Mouse (Mus musculus): ENCODE data around the gene Rorb. TPM values are rescaled to one million over a fixed set of nuclear protein-coding genes. Genes with fewer than 3 reads are reported as not detected.

Rorb gene
- total and polyA plus RNA-seq, 3 experiments = not detected

DNA sequence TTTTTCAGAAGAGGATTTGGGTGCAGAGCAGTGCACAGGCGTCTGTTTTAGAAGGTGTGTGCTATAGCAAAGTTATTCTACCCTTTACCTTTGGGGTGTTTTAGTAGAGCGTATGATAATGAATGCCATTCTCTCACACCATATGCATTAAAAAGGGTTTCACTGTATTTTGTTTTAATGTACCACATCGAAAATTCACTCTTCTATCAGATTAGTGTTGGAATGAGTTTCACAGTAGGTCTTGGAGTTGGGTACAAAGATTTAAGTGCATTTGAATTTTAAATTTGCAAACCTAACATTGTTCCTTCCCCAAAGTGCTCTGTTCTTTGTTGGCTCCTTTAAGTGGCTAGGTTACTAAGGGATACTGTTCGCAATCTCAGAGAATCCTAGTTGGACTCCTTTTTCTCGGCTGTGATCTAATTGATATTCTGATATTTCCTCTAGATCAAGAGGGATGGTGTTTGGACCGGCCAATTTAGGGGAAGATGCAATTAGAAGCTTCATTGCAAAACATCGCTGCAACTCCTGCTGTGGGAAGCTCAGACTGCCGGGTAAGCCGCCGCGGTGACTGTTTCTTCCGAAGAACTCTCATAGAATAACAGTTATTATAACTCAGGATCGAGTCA is 222.4 kb downstream of the Rorb start:
- no peak for DNase-seq (ENCODE audit: extremely low read depth)
- Histone ChIP-seq H3K9ac (ENCODE audit: insufficient read depth, low read depth) (no peak overlapping the region), H3K4me2 (ENCODE audit: insufficient read depth, low read depth, poor library complexity, severe bottlenecking) (no peak overlapping the region), H3K4me1 (ENCODE audit: control insufficient read depth in 1 of 2, insufficient read depth in 2 of 2) (no peaks in the 10 kb centered on the region), H3K4me3 (replicated peaks in 1 of 3; ENCODE audit: low read depth in 2 of 3, low read length in 2 of 3, poor library complexity in 1 of 3) (no peak overlapping the region), H3K27ac (ENCODE audit: insufficient read depth, low read depth) (no peak overlapping the region), H3K9me3 (replicated peaks; ENCODE audit: low read length) (no peaks in the 10 kb centered on the region), H3K79me2 (replicated peaks; ENCODE audit: control insufficient read depth, extremely low read depth, insufficient read depth, poor library complexity, severe bottlenecking) (no peaks in the 10 kb centered on the region), H3K36me3 (replicated peaks in 1 of 2; ENCODE audit: control insufficient read depth in 1 of 2, insufficient read depth in 1 of 2, low read length in 1 of 2) (no peaks in the 10 kb centered on the region), H3K27me3 (replicated peaks) (no peaks in the 10 kb centered on the region)
- dilution Hi-C loops (cut with MboI; ENCODE audit: extremely low pct_ligation_motif_present, extremely low pct_unique_long_range_greater_than_20kb, low sequenced_read_pairs) = no loop called here
- TF ChIP-seq E2F4 (IDR thresholded peaks at IDR 0.05; ENCODE audit: insufficient replicate concordance, low read depth, low read length) (no peak), ZC3H11A (IDR thresholded peaks at IDR 0.05; ENCODE audit: low read depth, low read length) (no peak), MXI1 (IDR thresholded peaks at IDR 0.05; ENCODE audit: low read depth, low read length) (no peak), RAD21 (IDR thresholded peaks at IDR 0.05; ENCODE audit: low read depth, low read length) (no peak), NRF1 (IDR thresholded peaks at IDR 0.05; ENCODE audit: low read depth, low read length) (no peak), RCOR1 (conservative IDR thresholded peaks at IDR 0.05; ENCODE audit: low read depth, low read length) (no peak), CHD2 (IDR thresholded peaks at IDR 0.05; ENCODE audit: low read length) (no peak), POLR2A (IDR thresholded peaks at IDR 0.05; ENCODE audit: low read depth, low read length) (no peak), KAT2A (IDR thresholded peaks at IDR 0.05; ENCODE audit: insufficient replicate concordance, low read length) (no peak), JUN (IDR thresholded peaks at IDR 0.05; ENCODE audit: insufficient read depth, low read depth, low read length) (no peak)
- in situ Hi-C loops (cut with MboI; ENCODE audit: low pct_ligation_motif_present, low pct_unique_long_range_greater_than_20kb, low sequenced_read_pairs) = no loop called here

DNA sequence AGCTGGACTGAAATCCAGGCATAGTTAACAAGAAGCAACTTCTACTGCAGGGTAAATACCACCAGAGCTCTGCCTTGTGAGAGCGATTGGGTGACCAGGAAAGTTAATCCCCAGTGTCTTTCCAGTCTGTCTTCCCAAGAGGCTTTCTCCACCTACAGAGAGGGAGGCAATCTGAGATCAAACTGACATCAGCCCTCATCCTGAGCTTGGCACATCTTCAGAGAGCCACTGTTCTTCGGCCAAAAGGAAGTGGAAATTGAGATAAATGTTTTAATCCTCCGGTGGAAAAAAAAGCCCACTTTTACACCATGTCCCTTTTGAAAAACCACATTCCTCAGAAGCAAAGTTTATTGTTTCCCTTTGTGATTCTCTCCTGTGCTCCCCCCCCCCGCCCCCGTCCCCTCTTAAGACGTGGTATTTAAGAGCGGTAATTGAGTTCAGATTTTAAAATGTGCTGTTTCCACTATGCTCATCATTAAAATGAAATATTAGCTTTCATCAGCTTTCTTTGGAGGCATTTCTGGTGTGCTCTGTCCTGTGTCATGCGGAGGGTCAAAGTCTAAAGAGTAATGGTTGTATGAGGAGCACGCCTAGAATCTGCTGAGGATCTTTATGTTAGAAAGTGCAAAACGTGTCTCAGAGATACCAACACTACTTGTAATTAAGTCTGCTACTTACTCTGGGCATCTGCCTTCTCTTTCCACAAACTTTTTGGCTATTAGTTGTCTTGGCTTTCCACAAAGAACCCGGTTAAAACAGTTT is 223.2 kb downstream of the Rorb start:
- no peak for TF ChIP-seq HCFC1 (IDR thresholded peaks at IDR 0.05; ENCODE audit: low read depth, low read length)
- TF ChIP-seq MAZ (IDR thresholded peaks at IDR 0.05; ENCODE audit: low read depth, low read length) = no peak
- TF ChIP-seq USF1 (IDR thresholded peaks at IDR 0.05; ENCODE audit: low read depth, low read length) = no peak
- TF ChIP-seq MXI1 (IDR thresholded peaks at IDR 0.05; ENCODE audit: low read depth, low read length) = no peak
- TF ChIP-seq SMC3 (IDR thresholded peaks at IDR 0.05; ENCODE audit: low read depth, low read length) = no peak
- no peak for TF ChIP-seq JUND (conservative IDR thresholded peaks at IDR 0.05; ENCODE audit: low read depth, low read length)
- TF ChIP-seq USF2 (conservative IDR thresholded peaks at IDR 0.05; ENCODE audit: low read depth, low read length) = no peak
- no peak for TF ChIP-seq MYC (IDR thresholded peaks at IDR 0.05; ENCODE audit: low read depth, low read length)
- TF ChIP-seq POLR2A (IDR thresholded peaks at IDR 0.05; ENCODE audit: low read depth, low read length) = no peak
- TF ChIP-seq JUN (IDR thresholded peaks at IDR 0.05; ENCODE audit: insufficient read depth, low read depth, low read length) = no peak
- TF ChIP-seq E2F4 (IDR thresholded peaks at IDR 0.05; ENCODE audit: insufficient replicate concordance, low read depth, low read length) = no peak
- TF ChIP-seq NELFE (IDR thresholded peaks at IDR 0.05; ENCODE audit: low read depth, low read length) = no peak
- no peak for TF ChIP-seq KAT2A (IDR thresholded peaks at IDR 0.05; ENCODE audit: insufficient replicate concordance, low read length)
- TF ChIP-seq RAD21 (IDR thresholded peaks at IDR 0.05; ENCODE audit: low read depth, low read length) = no peak
- TF ChIP-seq MEF2A (IDR thresholded peaks at IDR 0.05; ENCODE audit: borderline replicate concordance, low read depth, low read length) = no peak
- TF ChIP-seq TBP (conservative IDR thresholded peaks at IDR 0.05; ENCODE audit: low read depth, low read length) = no peak
- dilution Hi-C loops (cut with MboI; ENCODE audit: extremely low pct_ligation_motif_present, extremely low pct_unique_long_range_greater_than_20kb, low sequenced_read_pairs) (no loop called here), in situ Hi-C loops (cut with MboI; ENCODE audit: low pct_ligation_motif_present, low pct_unique_long_range_greater_than_20kb, low sequenced_read_pairs) (no loop called here)
- DNase-seq (ENCODE audit: extremely low read depth) = no peak
- Histone ChIP-seq H3K9ac (ENCODE audit: insufficient read depth, low read depth) (no peak overlapping the region), H3K4me3 (replicated peaks in 1 of 3; ENCODE audit: low read depth in 2 of 3, low read length in 2 of 3, poor library complexity in 1 of 3) (no peak overlapping the region), H3K4me1 (ENCODE audit: control insufficient read depth in 1 of 2, insufficient read depth in 2 of 2) (no peaks in the 10 kb centered on the region), H3K27ac (ENCODE audit: insufficient read depth, low read depth) (no peak overlapping the region), H3K4me2 (ENCODE audit: insufficient read depth, low read depth, poor library complexity, severe bottlenecking) (no peak overlapping the region), H3K79me2 (replicated peaks; ENCODE audit: control insufficient read depth, extremely low read depth, insufficient read depth, poor library complexity, severe bottlenecking) (no peaks in the 10 kb centered on the region), H3K36me3 (replicated peaks in 1 of 2; ENCODE audit: control insufficient read depth in 1 of 2, insufficient read depth in 1 of 2, low read length in 1 of 2) (no peaks in the 10 kb centered on the region), H3K27me3 (replicated peaks) (no peaks in the 10 kb centered on the region), H3K9me3 (replicated peaks; ENCODE audit: low read length) (no peaks in the 10 kb centered on the region)

All from CH12.LX (cell line).